Mouse (Mus musculus) forelimb bud, embryonic 11.5 days (tissue): Measurements from ENCODE around the gene Cyfip2.

Source experiments
- DNase-seq: peaks from one replicate; pipeline ENCODE4 v3.0.0-alpha.2; 2012; ENCODE audit warnings: low read depth, low spot score

The Cyfip2 gene

GRCm38 (mm10) chr11:46236976-46237375 is 75.7 kb downstream of the Cyfip2 start:
- peak; percentile 43 for DNase-seq

GRCm38 (mm10) chr11:46235334-46235733 is 77.3 kb downstream of the Cyfip2 start, which contains the start of gene Fndc9:
Gene Fndc9, plus strand, starts transcription at chr11:46235531.
- DNase-seq = no peak

- DNase-seq = no peak
Measured at GRCm38 (mm10) chr11:46233966-46234365, 78.7 kb downstream of the Cyfip2 start.

- no peak for DNase-seq
Measured at GRCm38 (mm10) chr11:46232803-46233202, 79.9 kb downstream of the Cyfip2 start.

DNA sequence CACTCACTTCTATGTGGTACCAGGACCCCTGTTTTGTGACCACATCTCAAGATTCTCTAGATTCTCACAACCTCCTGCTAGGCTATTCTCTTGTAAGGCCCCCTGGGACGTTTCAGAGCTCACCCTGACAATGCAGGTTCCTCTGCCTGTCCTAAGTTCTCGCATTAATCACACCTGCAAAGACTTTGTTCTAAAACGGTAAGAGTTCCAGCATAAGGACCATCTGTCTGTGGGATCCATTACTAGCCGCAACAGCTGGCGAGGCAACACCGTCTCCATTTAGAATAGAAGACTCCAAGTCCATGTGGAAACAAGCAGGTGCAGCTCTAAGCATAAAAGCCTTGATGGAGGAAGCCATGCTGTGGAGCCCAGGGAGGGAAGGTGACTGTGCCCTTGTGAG is 82.5 kb downstream of the Cyfip2 start:
- DNase-seq = no peak

DNA sequence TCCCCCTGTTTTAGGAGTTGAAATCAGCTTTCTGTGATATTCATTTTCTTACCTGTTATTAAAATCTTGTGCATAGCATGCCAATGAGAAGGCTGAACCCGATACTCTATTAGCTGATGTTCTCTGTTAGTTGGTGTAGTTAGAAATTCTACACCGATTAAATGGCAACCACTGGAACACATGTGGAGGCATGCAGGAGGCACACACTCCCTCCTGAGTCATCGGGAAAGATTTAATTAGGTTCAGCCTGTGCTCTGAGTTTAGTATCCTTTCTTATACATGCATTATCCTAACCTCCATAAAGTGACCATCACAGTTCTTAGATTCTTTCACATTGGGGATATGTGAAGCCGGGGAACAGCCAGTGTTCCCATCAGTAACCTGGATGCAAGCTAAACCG is 87.3 kb downstream of the Cyfip2 start:
- no peak for DNase-seq

DNA sequence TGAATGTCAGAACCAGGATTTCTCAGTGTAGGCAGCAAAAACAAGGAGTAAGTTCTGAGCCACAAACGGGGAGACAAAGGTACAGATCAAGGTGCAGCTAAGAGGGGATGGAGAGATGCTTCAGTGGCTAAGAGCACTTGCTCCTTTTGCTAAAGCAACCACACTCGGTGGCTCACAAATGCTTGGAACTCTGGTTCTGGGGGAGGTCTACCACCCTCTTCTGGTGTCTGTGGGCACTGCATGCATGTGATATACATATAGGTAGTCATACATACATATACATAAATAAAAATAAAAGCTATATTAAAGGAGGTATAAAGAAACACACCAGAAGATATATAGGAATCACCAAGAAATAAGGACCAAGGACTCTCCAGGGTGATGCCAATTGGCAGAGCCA is 89.1 kb downstream of the Cyfip2 start:
- no peak for DNase-seq

- DNase-seq = no peak
Measured at GRCm38 (mm10) chr11:46220211-46220610, 92.4 kb downstream of the Cyfip2 start.

GRCm38 (mm10) chr11:46219380-46219779 is 93.3 kb downstream of the Cyfip2 start:
- DNase-seq = no peak

DNA sequence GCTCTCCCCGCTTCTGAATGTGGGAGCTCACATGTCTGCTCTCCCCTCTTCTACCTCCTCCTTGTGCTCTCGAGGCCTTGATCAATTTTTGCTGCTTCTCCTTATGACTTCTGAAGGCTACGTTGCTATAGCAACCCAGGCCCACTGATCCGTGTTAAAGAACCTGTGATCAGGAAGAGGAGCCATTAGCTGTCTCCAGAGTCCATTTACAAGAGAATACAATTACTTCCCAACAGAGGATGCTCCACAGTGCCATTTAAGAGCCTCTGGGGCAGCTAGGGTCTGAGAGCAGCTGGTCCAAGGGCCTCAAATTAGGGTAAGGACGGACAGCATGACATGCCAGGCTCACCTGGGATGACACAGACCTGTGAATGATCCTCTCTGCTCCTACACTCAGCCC is 94.1 kb downstream of the Cyfip2 start:
- DNase-seq = no peak

DNA sequence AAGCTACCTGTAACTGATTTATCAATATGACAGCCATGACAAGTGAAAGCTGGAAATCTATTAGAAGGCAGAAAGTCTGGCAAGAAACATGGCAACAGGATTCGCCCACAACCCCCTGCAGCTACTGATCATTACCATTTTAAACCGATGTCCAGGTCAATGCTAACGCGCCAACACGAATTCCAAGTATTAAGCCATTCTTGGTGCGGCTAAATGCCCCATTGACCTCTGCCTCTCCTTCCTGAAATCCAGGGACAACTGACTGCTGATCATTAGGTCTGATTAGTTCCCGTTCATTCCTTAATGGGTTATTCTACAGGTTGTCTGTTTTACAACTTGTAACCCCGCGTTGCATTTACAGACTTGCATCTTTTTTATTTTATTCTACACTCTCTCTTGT is 95.0 kb downstream of the Cyfip2 start:
- DNase-seq = no peak

GRCm38 (mm10) chr11:46216669-46217068 is 96.0 kb downstream of the Cyfip2 start:
- DNase-seq = peak; percentile 43

DNA sequence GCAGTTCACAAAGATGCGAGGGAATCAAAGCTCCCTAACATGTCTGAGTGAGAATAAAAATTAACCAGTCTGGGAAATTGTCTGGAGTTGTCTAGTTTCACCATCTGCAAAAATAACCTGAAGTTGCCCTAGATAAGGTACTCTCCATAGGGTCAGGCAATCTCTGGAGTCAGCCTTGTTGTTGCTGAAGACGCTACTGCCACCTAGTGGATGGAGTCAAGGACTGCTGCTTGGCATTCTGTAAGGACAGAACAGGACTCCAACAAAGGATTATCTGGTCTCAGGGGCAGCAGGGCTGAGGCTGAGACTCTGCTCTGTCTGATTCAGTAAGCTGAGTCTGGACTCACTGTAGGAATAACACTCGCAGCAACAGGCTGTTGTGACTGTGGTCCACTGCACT is 97.3 kb downstream of the Cyfip2 start:
- DNase-seq = peak; percentile 91

DNA sequence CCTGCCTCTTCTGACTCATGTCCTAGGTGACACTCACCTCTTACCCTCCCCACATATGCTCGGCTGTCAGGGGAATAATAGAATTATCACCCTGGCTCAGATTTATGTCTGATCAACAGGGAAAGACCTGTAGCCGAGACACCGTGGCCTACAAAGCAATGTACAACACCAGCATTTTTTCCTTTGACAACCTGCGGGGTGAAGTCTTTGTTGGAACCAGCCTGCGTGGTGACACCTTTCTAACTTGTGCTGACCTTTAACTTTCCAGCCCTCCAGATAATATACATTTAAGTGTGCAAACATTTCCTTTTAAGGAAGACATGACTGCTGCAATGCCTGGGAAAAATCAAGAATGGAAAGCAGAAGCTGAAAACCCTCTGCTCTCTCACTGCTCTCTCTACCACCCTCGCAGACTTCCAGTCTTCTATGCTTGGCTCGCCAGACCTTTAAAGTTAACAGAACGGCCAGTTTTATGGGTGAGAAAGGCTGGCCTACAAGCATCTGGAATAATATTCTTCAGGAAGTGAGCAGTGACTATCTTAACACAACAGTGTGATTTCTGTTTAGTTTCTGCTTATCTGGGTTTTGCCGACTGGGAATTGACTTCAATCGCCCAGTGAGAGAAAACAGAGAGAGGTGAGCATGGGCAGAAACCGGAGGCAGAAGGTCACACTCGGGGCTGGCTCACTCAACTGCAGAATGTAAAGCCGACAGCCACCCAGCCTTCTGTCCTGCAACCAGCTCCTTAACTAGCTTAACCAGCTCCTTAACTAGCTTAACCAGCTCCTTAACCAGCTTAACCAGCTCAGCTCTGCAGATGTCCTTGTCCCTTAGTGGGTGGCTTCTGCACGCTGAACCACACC is 98.1 kb downstream of the Cyfip2 start:
- DNase-seq = no peak

- peak; percentile 76 for DNase-seq
Measured at GRCm38 (mm10) chr11:46213844-46214243, 98.8 kb downstream of the Cyfip2 start.

- no peak for DNase-seq
Measured at GRCm38 (mm10) chr11:46211858-46212257, 100.8 kb downstream of the Cyfip2 start.

DNA sequence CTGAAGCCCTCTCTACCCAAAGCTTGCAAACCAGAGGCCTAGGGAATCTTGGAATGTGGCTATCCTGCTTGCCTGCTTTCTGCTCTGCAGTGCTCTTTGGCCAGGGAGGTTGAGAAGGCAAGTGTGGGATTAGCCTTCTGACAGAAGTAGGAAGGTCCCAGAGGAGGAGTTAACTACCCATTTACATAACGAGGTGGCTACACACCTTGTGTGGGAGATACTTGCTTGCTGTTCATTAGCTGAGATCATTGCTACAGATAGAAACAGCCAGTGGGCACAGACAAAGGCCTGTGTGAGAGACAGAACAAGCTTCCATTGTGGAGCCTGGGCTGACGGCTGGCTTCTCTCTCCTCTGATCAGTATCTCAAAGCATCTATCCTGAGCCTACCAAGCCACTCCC is 102.8 kb downstream of the Cyfip2 start:
- DNase-seq = no peak

DNA sequence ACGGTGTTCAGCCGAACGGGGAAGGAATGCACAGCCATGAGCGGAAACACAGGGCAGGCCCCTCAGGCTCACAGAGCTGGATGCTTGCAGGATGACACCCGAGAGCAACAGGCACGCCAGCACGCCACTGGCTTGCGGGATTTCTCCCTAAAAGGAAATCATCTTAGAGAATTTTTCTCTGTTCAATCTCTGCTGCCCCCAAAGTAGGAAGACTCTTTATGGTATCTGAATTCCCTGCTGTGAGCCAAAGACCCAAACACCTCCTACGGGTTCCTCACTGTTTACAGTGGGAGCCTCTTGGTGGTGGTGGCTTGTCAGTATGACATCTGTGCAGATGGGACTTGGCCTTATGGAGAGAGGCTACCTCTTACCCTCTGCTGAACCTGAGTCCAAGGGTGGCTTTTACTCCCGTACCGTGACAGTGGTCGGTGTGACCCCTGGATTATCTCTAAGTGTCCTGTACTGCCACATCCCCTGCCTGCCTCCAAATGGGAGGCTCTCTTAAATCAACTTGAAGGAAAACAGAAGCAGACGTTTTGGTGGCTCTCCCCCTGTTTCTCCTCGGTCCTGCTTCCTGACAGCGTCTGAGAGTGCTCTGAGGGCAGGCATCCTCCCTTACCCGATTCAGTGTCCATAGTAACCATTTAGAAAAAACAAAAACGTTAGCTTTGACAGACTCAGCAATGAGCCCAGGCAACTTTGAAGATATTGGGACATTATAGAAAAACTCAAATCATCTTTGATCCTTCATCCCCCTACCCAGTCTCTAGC is 106.8 kb downstream of the Cyfip2 start:
- no peak for DNase-seq

DNA sequence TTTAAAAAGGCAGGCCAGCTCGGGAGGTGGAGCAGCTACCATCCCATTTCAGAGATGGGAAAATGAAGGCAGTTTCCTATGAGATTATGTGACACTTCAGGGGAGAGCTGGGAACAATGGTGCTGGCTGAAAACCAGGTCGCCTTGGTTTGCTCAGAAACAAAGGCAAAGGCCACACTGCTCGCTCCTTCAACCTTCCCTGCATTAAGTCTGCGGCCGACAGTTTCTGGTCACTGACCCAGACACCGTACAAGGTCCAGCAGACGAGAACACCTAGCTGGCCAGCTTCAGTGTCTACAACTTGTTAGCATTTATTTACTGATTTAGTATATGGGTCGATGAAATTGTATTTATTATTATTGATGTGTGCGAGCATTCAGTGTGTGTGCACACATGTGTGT is 107.8 kb downstream of the Cyfip2 start:
- no peak for DNase-seq

DNA sequence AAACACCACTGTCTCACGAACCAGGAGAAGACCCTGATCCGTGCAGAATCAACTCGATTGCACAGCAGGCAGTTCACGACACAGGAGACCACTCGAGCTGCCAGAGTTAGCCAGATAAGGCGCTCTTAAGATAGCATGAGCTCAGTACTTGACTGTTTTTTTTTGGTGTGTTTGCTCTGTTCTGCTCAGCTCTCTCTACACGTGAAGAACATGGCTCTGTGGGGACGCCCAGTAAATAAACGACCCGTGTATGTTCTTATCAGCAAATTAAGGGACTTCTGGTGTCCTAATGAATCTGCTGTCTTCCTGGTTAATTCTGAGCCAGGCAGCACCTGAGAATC is 110.1 kb downstream of the Cyfip2 start:
- DNase-seq = no peak

DNA sequence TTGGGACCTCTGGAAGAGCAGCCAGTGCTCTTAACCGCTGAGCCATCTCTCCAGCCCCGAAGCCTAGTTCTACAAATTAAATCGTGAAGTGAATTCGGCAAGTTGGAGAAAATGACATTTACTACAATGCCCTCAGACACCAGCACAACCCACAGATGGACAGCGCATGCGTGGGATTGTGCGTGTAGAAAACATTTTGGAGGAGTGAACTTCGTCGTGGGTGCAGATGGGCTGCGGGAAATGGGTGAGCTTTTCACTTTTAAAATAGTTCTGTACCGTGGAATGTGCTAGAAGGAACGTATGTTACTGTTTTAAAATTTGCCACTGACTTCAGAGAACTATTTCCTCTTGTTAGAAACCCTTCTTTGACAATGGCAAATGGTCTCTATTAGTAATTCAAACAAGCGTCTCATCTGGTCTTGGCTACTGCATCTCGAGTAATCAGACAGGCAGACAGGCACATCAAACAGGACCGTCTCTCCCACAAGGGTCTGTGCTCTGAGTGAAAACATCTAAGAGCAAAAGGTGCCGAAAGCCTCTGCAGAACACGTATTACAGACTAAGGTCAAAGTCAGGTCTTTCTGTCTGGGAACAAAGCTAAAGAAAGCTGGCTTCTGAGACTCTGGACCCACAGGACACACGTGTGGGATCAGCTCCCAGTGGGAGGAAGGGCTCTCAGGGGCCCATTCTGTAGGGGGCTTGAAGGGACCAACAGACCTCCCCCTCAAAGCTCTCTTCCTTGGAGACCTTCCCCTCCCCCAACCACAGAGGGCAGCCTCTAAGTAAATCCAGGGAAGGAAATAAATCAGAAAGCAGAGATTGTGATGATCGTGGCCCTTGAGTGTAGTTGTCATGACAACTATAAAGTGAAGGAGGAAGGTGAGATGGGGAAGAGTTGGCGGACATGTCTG is 110.8 kb downstream of the Cyfip2 start:
- DNase-seq = no peak

DNA sequence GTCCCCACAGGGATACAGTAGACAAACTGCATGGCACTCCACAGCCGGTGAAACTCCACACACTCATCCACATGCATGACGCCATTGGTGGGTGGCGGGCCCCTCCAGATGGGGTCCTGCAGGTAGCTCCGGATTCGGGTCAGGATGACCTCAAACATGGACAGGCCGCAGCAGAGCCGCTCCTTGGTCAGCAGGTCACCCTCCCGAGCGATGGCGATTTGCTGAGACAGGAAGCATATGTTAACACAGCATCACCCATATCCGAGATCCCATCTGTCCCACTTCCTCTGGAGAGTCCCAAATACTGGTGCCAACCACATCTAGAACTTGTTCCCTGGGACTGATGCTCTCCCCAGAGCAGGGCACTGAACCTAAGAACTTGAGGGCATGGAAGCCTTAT is 112.0 kb downstream of the Cyfip2 start:
- no peak for DNase-seq
